Comparison of ENCODE assay signal across 7 mouse cellular contexts in genomic region chr6:114282469-114283277, GRCm38 (mm10). TPM values are rescaled to one million over a fixed set of nuclear protein-coding genes. Genes with fewer than 3 reads are reported as not detected.
A peak's percentile ranks its signal among the peaks of the same experiment; 100 is the strongest.
DNase-seq lines count a peak whose midpoint lies in the region; ATAC-seq lines count a peak whose summit lies in the region.

TSS of gene Slc6a1 (plus strand) at chr6:114282635.

- no peaks in the 10 kb centered on the region for H3K36me3 ChIP-seq in limb, embryonic 10.5 days
- H3K36me3 ChIP-seq in midbrain, embryonic 12.5 days, result no peaks in the 10 kb centered on the region
- no peaks in the 10 kb centered on the region for H3K36me3 ChIP-seq in stomach, embryonic 16.5 days (ENCODE audit: control insufficient read depth, insufficient read depth, low read length)

- H3K9ac ChIP-seq in midbrain, embryonic 12.5 days (replicated peaks), result peak within 1 kb of the TSS; percentile 79
- no peak within 1 kb of the TSS for H3K9ac ChIP-seq in stomach, embryonic 16.5 days (ENCODE audit: low read length)

- 3% methylated on average over 51 of the region's 51 CpGs for WGBS in limb, embryonic 10.5 days
- WGBS in midbrain, embryonic 12.5 days, result 2% methylated on average over 50 of the region's 51 CpGs
- WGBS in stomach, embryonic 16.5 days, result 2% methylated on average over 49 of the region's 51 CpGs

- peaks cover 84% of the 10 kb centered on the region for H3K27me3 ChIP-seq in limb, embryonic 10.5 days (ENCODE audit: low read depth, poor library complexity, severe bottlenecking)
- peaks cover 89% of the 10 kb centered on the region for H3K27me3 ChIP-seq in midbrain, embryonic 12.5 days
- peaks cover 69% of the 10 kb centered on the region for H3K27me3 ChIP-seq in stomach, embryonic 16.5 days (ENCODE audit: control insufficient read depth, insufficient read depth, low read length)

- peak within 1 kb of the TSS; percentile 59 for H3K4me2 ChIP-seq in midbrain, embryonic 12.5 days (replicated peaks)
- 0 out of 2 replicates have a peak within 1 kb of the TSS, but pooled peaks have one; percentile 12 for H3K4me2 ChIP-seq in stomach, embryonic 16.5 days (ENCODE audit: low read depth, low read length)

- peaks cover 10% of the 10 kb centered on the region for H3K4me1 ChIP-seq in limb, embryonic 10.5 days
- H3K4me1 ChIP-seq in midbrain, embryonic 12.5 days, result peaks cover 38% of the 10 kb centered on the region
- no peaks in the 10 kb centered on the region; the same call in 1 of the 2 replicates for H3K4me1 ChIP-seq in stomach, embryonic 16.5 days (ENCODE audit: control insufficient read depth, insufficient read depth, low read length)

- ATAC-seq in midbrain, embryonic 12.5 days (ENCODE audit: low FRiP score, low read depth), result peak; percentile 92
- peak; percentile 91 for ATAC-seq in stomach, embryonic 16.5 days (ENCODE audit: insufficient read depth, low FRiP score)

- H3K4me3 ChIP-seq in limb, embryonic 10.5 days, result peak within 1 kb of the TSS; percentile 33
- H3K4me3 ChIP-seq in midbrain, embryonic 12.5 days, result peak within 1 kb of the TSS; percentile 64
- H3K4me3 ChIP-seq in stomach, embryonic 16.5 days (replicated peaks; ENCODE audit: low read length), result peak within 1 kb of the TSS; percentile 5; the same call in 1 of the 2 replicates

- no peak within 1 kb of the TSS for H3K27ac ChIP-seq in limb, embryonic 10.5 days
- peak within 1 kb of the TSS; percentile 72 for H3K27ac ChIP-seq in midbrain, embryonic 12.5 days (replicated peaks)
- H3K27ac ChIP-seq in stomach, embryonic 16.5 days (ENCODE audit: low read length), result no peak within 1 kb of the TSS

- peak; percentile 93 for DNase-seq in ZHBTc4 (ENCODE audit: low read depth, low spot score)
- peak; percentile 5 for DNase-seq in c-Kit-positive CD71-positive TER-119-negative erythroid progenitor cells, embryonic 14.5 days (ENCODE audit: low read depth)
- peak; percentile 57 for DNase-seq in forelimb bud, embryonic 11.5 days (ENCODE audit: low read depth, low spot score)
- DNase-seq in kidney, adult 9 months, result peak; percentile 2
- DNase-seq in limb, embryonic 10.5 days (ENCODE audit: low spot score), result peak; percentile 82

- H3K9me3 ChIP-seq in limb, embryonic 10.5 days (replicated peaks), result no peaks in the 10 kb centered on the region
- H3K9me3 ChIP-seq in midbrain, embryonic 12.5 days, result no peaks in the 10 kb centered on the region
- H3K9me3 ChIP-seq in stomach, embryonic 16.5 days (replicated peaks; ENCODE audit: control insufficient read depth, low read length), result no peaks in the 10 kb centered on the region

RNA-seq across cellular contexts. Expression of gene Slc6a1, which starts in this region (rescaled TPM):
- polyA plus RNA-seq in limb, embryonic 10.5 days (2016; fragmentation: Nextera tagmentation; extraction: Ambion mirVana), result not detected in 2 replicates
- 41.8 and 45.3 TPM in 2 replicates for polyA plus RNA-seq in midbrain, embryonic 12.5 days (2016; fragmentation: Nextera tagmentation; extraction: Ambion mirVana)
- polyA plus RNA-seq in stomach, embryonic 16.5 days (2015; fragmentation: Nextera tagmentation; extraction: Ambion mirVana), result 0.26 TPM in 1 of 2 replicates, not detected in the other

Comparison
In these comparisons a context has a peak if more than half of its experiments do, and no peak if none do; other contexts are left out.
1. RNA of gene Slc6a1 (polyA plus RNA-seq): 41.8 to 45.3 TPM in midbrain, embryonic 12.5 days; 0.26 TPM in stomach, embryonic 16.5 days and not detected in limb, embryonic 10.5 days; every median in the first group is over 10 times any median in the second.
2. Peak in DNase-seq and H3K4me3 ChIP-seq in limb, embryonic 10.5 days; RNA of the gene not detected or under 1 TPM.
3. Peak in ATAC-seq, H3K4me3 ChIP-seq and H3K4me2 ChIP-seq in stomach, embryonic 16.5 days; RNA of the gene not detected or under 1 TPM.
4. DNase-seq: peak in every context shown above with its lines; median percentile 93 in ZHBTc4; 82 in limb, embryonic 10.5 days; 57 in forelimb bud, embryonic 11.5 days; 5 in c-Kit-positive CD71-positive TER-119-negative erythroid progenitor cells, embryonic 14.5 days; 2 in kidney, adult 9 months.
5. H3K4me3 ChIP-seq: peak in every context shown above with its lines; median percentile 64 in midbrain, embryonic 12.5 days; 33 in limb, embryonic 10.5 days; 5 in stomach, embryonic 16.5 days.